In the genomic region with DNA sequence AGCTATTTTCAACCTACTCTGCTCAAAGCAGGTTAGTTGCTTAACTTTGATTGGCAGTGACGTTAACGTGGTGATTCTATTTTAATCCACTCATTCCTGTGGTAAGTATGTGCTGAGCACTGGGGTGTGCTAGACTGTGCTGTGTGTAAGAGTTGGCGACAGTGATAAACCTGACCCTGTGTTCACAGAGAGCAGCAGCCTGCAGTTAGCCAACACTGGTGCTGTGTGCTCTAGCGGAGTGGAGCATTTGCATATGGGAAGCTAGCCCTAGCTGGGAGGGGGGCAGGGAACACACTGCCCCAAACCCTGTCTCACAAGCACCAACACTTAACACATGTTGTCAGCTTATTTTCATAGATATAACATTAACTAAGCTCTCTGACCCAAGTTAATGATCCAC, we compare ENCODE assay signal across 9 mouse cellular contexts. TPM values are rescaled to one million over a fixed set of nuclear protein-coding genes. Genes with fewer than 3 reads are reported as not detected.
DNase-seq lines count a peak whose midpoint lies in the region; ATAC-seq lines count a peak whose summit lies in the region.
"Had no signal": no experiment of that assay in that cellular context is flagged by ENCODE, and none has a peak within 500 bp of the region (broad histone marks: within the 10 kb centered on the region; RNA-seq: fewer than 3 reads in every experiment).

No protein-coding gene starts in this region.

- H3K9ac ChIP-seq in embryonic facial prominence, embryonic 14.5 days (ENCODE audit: low read depth, low read length): 0 out of 2 replicates have a peak overlapping the region, but pooled peaks have one; percentile 6
- no peak overlapping the region for H3K9ac ChIP-seq in kidney, embryonic 16.5 days (replicated peaks; ENCODE audit: low read length)
- H3K9ac ChIP-seq: lung, embryonic 15.5 days had no signal

- H3K27me3 ChIP-seq in embryonic facial prominence, embryonic 14.5 days (replicated peaks; ENCODE audit: control insufficient read depth, insufficient read depth, low read length): no peaks in the 10 kb centered on the region
- no peaks in the 10 kb centered on the region for H3K27me3 ChIP-seq in kidney, embryonic 16.5 days (ENCODE audit: insufficient read depth, low read length)
- H3K27me3 ChIP-seq: lung, embryonic 15.5 days had no signal

- 33% methylated on average over 4 of the region's 4 CpGs for WGBS in embryonic facial prominence, embryonic 14.5 days
- whole genome bisulfite sequencing in kidney, embryonic 16.5 days: 25% methylated on average over 4 of the region's 4 CpGs

- no peaks in the 10 kb centered on the region for H3K4me1 ChIP-seq in embryonic facial prominence, embryonic 14.5 days (ENCODE audit: control insufficient read depth, insufficient read depth, low read length)
- no peaks in the 10 kb centered on the region for H3K4me1 ChIP-seq in kidney, embryonic 16.5 days (ENCODE audit: insufficient read depth, low read length)
- H3K4me1 ChIP-seq: lung, embryonic 15.5 days had no signal

- H3K4me3 ChIP-seq in embryonic facial prominence, embryonic 14.5 days (ENCODE audit: low read depth, low read length): no peak overlapping the region
- H3K4me3 ChIP-seq in kidney, embryonic 16.5 days (ENCODE audit: low read length): no peak overlapping the region
- H3K4me3 ChIP-seq: lung, embryonic 15.5 days had no signal

- H3K9me3 ChIP-seq in embryonic facial prominence, embryonic 14.5 days (ENCODE audit: control insufficient read depth, low read length): no peaks in the 10 kb centered on the region
- no peaks in the 10 kb centered on the region for H3K9me3 ChIP-seq in kidney, embryonic 16.5 days (ENCODE audit: low read length)
- H3K9me3 ChIP-seq: lung, embryonic 15.5 days had no signal

- H3K27ac ChIP-seq in embryonic facial prominence, embryonic 14.5 days (replicated peaks; ENCODE audit: low read depth, low read length): no peak overlapping the region
- H3K27ac ChIP-seq in kidney, embryonic 16.5 days (ENCODE audit: low read length): 0 out of 2 replicates have a peak overlapping the region, but pooled peaks have one; percentile 55
- H3K27ac ChIP-seq: lung, embryonic 15.5 days had no signal

- no peaks in the 10 kb centered on the region for H3K36me3 ChIP-seq in embryonic facial prominence, embryonic 14.5 days (ENCODE audit: control insufficient read depth, insufficient read depth, low read length)
- H3K36me3 ChIP-seq in kidney, embryonic 16.5 days (ENCODE audit: insufficient read depth, low read length): no peaks in the 10 kb centered on the region
- H3K36me3 ChIP-seq: lung, embryonic 15.5 days had no signal

- ATAC-seq in embryonic facial prominence, embryonic 14.5 days (ENCODE audit: low read depth): peak; percentile 62
- ATAC-seq in kidney, embryonic 16.5 days (ENCODE audit: low FRiP score, low TSS enrichment): peak; percentile 95

- peak; percentile 21 for DNase-seq in lung, postnatal 25 days (ENCODE audit: low spot score)
- DNase-seq in lung, postnatal 14 days: no peak
- no peak for DNase-seq in embryonic facial prominence, embryonic 14.5 days (ENCODE audit: low spot score)
- DNase-seq in retina, postnatal 1 day: peak; percentile 45
- DNase-seq in adrenal gland, postnatal 10 days: no peak
- no peak for DNase-seq in adrenal gland, adult (ENCODE audit: inconsistent age in 2 of 2, low spot score in 1 of 2)
- DNase-seq: adrenal gland, postnatal 14 days had no signal

- H3K4me2 ChIP-seq in embryonic facial prominence, embryonic 14.5 days (ENCODE audit: low read depth, low read length): no peak overlapping the region
- no peak overlapping the region for H3K4me2 ChIP-seq in kidney, embryonic 16.5 days (replicated peaks; ENCODE audit: low read depth, low read length)
- H3K4me2 ChIP-seq: lung, embryonic 15.5 days had no signal

RNA-seq across cellular contexts. Expression of gene Rsbn1l, which starts 11.7 kb away (rescaled TPM):
- polyA plus RNA-seq in embryonic facial prominence, embryonic 14.5 days (2014; fragmentation: Nextera tagmentation; extraction: Ambion mirVana): 5.2 and 5.5 TPM in 2 replicates
- 4.5 and 5.6 TPM in 2 replicates for polyA plus RNA-seq in kidney, embryonic 16.5 days (2015; fragmentation: Nextera tagmentation; extraction: Ambion mirVana)
- 10 to 100 TPM; 11.2 to 15.7 TPM for total RNA-seq in adrenal gland, postnatal 10 days (2021)

Comparison
In these comparisons a context has a peak if more than half of its experiments do, and no peak if none do; other contexts are left out.
1. DNase-seq: peak in lung, postnatal 25 days (single experiment) and retina, postnatal 1 day (single experiment); none in lung, postnatal 14 days (single experiment), embryonic facial prominence, embryonic 14.5 days (single experiment), adrenal gland, postnatal 10 days (single experiment) and adrenal gland, adult (0 of 2).